Comparison of ENCODE assay signal across 51 mouse cellular contexts in the genomic region with DNA sequence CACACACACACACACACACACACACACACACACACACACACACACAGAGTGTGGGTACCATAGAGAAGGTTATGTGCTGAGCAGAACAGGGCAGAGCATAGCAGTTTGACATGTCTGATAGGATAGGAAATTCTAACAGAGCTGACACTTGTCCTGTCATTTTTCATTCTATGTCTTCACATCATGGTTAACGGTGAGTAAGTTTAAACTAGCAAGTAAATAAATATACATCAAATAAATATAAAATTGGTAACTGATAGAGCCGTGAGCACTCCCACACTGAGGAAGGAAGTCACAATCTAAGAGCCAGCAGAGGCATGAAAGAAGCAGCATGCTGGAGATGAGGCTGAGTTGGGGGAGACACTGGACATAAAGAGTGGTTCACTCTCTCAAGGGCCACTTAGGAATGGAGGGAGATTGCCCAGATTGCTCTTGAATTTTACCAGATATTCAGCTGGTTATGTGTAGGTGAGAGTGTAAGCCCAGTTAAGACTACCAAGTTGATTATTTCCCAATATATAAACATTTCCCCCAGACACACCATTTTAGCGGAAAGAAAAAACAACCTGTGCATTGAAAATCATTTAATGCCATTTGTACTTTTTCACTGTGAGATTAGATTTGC. TPM values are rescaled to one million over a fixed set of nuclear protein-coding genes. Genes with fewer than 3 reads are reported as not detected.
"Had no signal": no experiment of that assay in that cellular context is flagged by ENCODE, and none has a peak within 500 bp of the region (broad histone marks: within the 10 kb centered on the region; RNA-seq: fewer than 3 reads in every experiment).

No protein-coding gene starts in this region.

- H3K9ac ChIP-seq: heart, embryonic 12.5 days; heart, embryonic 13.5 days; heart, embryonic 15.5 days; hindbrain, embryonic 12.5 days; hindbrain, embryonic 13.5 days; hindbrain, embryonic 14.5 days; hindbrain, embryonic 15.5 days; intestine, embryonic 15.5 days; kidney, embryonic 15.5 days had no signal

- H3K27me3 ChIP-seq: heart, embryonic 15.5 days; hindbrain, embryonic 12.5 days; hindbrain, embryonic 13.5 days; hindbrain, embryonic 15.5 days; intestine, embryonic 15.5 days; kidney, embryonic 15.5 days had no signal

- H3K4me3 ChIP-seq: heart, embryonic 10.5 days; heart, embryonic 12.5 days; heart, embryonic 13.5 days; heart, embryonic 15.5 days; hindbrain, embryonic 12.5 days; hindbrain, embryonic 13.5 days; hindbrain, embryonic 15.5 days; intestine, embryonic 15.5 days; kidney, embryonic 15.5 days; layer of hippocampus, adult 2 months; left cerebral cortex, adult 2 months had no signal

- ATAC-seq: hindbrain, embryonic 16.5 days; hindbrain, postnatal 0 days; intestine, embryonic 15.5 days; intestine, embryonic 16.5 days; intestine, postnatal 0 days had no signal

- H3K9me3 ChIP-seq: heart, embryonic 10.5 days; heart, embryonic 12.5 days; heart, embryonic 13.5 days; heart, embryonic 15.5 days; hindbrain, embryonic 12.5 days; hindbrain, embryonic 13.5 days; hindbrain, embryonic 15.5 days; intestine, embryonic 15.5 days; kidney, embryonic 15.5 days had no signal

- H3K4me2 ChIP-seq: heart, embryonic 11.5 days; heart, embryonic 12.5 days; heart, embryonic 13.5 days; heart, embryonic 15.5 days; hindbrain, embryonic 12.5 days; hindbrain, embryonic 13.5 days; hindbrain, embryonic 14.5 days; hindbrain, embryonic 15.5 days; intestine, embryonic 15.5 days; kidney, embryonic 15.5 days had no signal

- H3K27ac ChIP-seq: heart, embryonic 10.5 days; heart, embryonic 13.5 days; heart, embryonic 15.5 days; hindbrain, embryonic 12.5 days; hindbrain, embryonic 13.5 days; hindbrain, embryonic 14.5 days; hindbrain, embryonic 15.5 days; hindbrain, postnatal 0 days; intestine, embryonic 15.5 days; kidney, embryonic 15.5 days; kidney, postnatal 0 days; layer of hippocampus, adult 2 months; left cerebral cortex, adult 2 months had no signal

- H3K36me3 ChIP-seq: heart, embryonic 10.5 days; heart, embryonic 12.5 days; heart, embryonic 13.5 days; heart, embryonic 15.5 days; hindbrain, embryonic 12.5 days; hindbrain, embryonic 13.5 days; hindbrain, embryonic 15.5 days; intestine, embryonic 15.5 days; kidney, embryonic 15.5 days had no signal

- DNase-seq: heart, postnatal 10 days; heart, postnatal 14 days; heart, postnatal 36 days; heart, postnatal 4 days; kidney, adult 11 months; kidney, adult 18-20 months; kidney, adult 2 months; kidney, adult 8-10 months; kidney, adult 9 months; kidney, postnatal 10 days; kidney, postnatal 14 days; kidney, postnatal 25 days; kidney, postnatal 36 days; kidney, postnatal 4 days; layer of hippocampus, adult 9-11 months; layer of hippocampus, postnatal 36 days had no signal

- H3K4me1 ChIP-seq: hindbrain, embryonic 12.5 days; hindbrain, embryonic 13.5 days; hindbrain, embryonic 15.5 days; intestine, embryonic 15.5 days had no signal

RNA-seq across cellular contexts. Expression of a gene that starts 5.3 kb away (rescaled TPM):
- total RNA-seq: hematopoietic stem cell, adult 5-6 weeks had no signal
- polyA plus RNA-seq: hindbrain, embryonic 11.5 days; hindbrain, embryonic 12.5 days; hindbrain, embryonic 13.5 days; hindbrain, embryonic 14.5 days; hindbrain, embryonic 15.5 days; hindbrain, embryonic 16.5 days; hindbrain, postnatal 0 days; kidney, embryonic 14.5 days; kidney, embryonic 15.5 days; kidney, embryonic 16.5 days had no signal

RNA-seq across cellular contexts. Expression of a gene that starts 48.8 kb away (rescaled TPM):
- total RNA-seq: heart, postnatal 10 days; heart, postnatal 14 days; heart, postnatal 25 days; heart, postnatal 36 days; heart, postnatal 4 days; hematopoietic stem cell, adult 5-6 weeks; hindbrain, postnatal 0 days; layer of hippocampus, adult 18-20 months; layer of hippocampus, adult 2 months; layer of hippocampus, adult 8-10 months; layer of hippocampus, postnatal 10 days; layer of hippocampus, postnatal 14 days; layer of hippocampus, postnatal 25 days; layer of hippocampus, postnatal 36 days; left cerebral cortex, adult 18-20 months; left cerebral cortex, adult 2 months; left cerebral cortex, adult 8-10 months had no signal
- polyA plus RNA-seq: heart, embryonic 10.5 days; heart, embryonic 11.5 days; heart, embryonic 12.5 days; heart, embryonic 13.5 days; heart, embryonic 14.5 days; heart, embryonic 15.5 days; heart, embryonic 16.5 days; heart, postnatal 0 days; hindbrain, embryonic 11.5 days; hindbrain, embryonic 12.5 days; hindbrain, embryonic 14.5 days; hindbrain, embryonic 15.5 days; hindbrain, embryonic 16.5 days; hindbrain, postnatal 0 days; intestine, embryonic 14.5 days; intestine, embryonic 15.5 days; intestine, embryonic 16.5 days; intestine, postnatal 0 days; kidney, adult 2 months; kidney, embryonic 14.5 days; kidney, embryonic 15.5 days; kidney, embryonic 16.5 days; kidney, postnatal 0 days; large intestine, adult 2 months had no signal
